ENCODE assay signal across 8 mouse cellular contexts in genomic region chr4:120814171-120814570, GRCm38 (mm10). TPM values are rescaled to one million over a fixed set of nuclear protein-coding genes. Genes with fewer than 3 reads are reported as not detected.
DNase-seq lines count a peak whose midpoint lies in the region; ATAC-seq and TF ChIP-seq lines count a peak whose summit lies in the region.

No protein-coding gene starts in this region.

- TF ChIP-seq POLR2A in limb, embryonic 14.5 days (IDR thresholded peaks at IDR 0.05; ENCODE audit: borderline replicate concordance, extremely low read depth, insufficient read depth, insufficient read length): no peak

- no peak for DNase-seq in layer of hippocampus, adult 2 months (ENCODE audit: low spot score in 2 of 2)
- DNase-seq in layer of hippocampus, adult 8-10 months (ENCODE audit: low spot score in 2 of 2): no peak
- peak; percentile 16 for DNase-seq in embryo, embryonic 9.5 days (ENCODE audit: extremely low spot score)
- peak; percentile 21 for DNase-seq in hindbrain, embryonic 11.5 days (ENCODE audit: low spot score)
- DNase-seq in limb, embryonic 14.5 days (ENCODE audit: low spot score): no peak
- no peak for DNase-seq in cerebellum, postnatal 10 days
- no peak for DNase-seq in frontal cortex, adult 2 months (ENCODE audit: extremely low spot score in 1 of 2, low spot score in 1 of 2)

- H3K9ac ChIP-seq in hindbrain, embryonic 11.5 days (ENCODE audit: low read depth, low read length): peak overlapping the region; percentile 53
- H3K9ac ChIP-seq in limb, embryonic 14.5 days (ENCODE audit: low read depth, low read length, severe bottlenecking): peak overlapping the region; percentile 70
- H3K9ac ChIP-seq in neural tube, embryonic 12.5 days: peak overlapping the region; percentile 22

- peak overlapping the region; percentile 60 for H3K4me2 ChIP-seq in hindbrain, embryonic 11.5 days (replicated peaks; ENCODE audit: low read depth, low read length)
- peak overlapping the region; percentile 75 for H3K4me2 ChIP-seq in limb, embryonic 14.5 days (replicated peaks; ENCODE audit: low read depth, low read length, severe bottlenecking)
- peak overlapping the region; percentile 63 for H3K4me2 ChIP-seq in neural tube, embryonic 12.5 days (replicated peaks)

- no peaks in the 10 kb centered on the region for H3K36me3 ChIP-seq in hindbrain, embryonic 11.5 days (ENCODE audit: control insufficient read depth, insufficient read depth, low read length)
- H3K36me3 ChIP-seq in limb, embryonic 14.5 days (ENCODE audit: control insufficient read depth, insufficient read depth, low read length): no peaks in the 10 kb centered on the region
- H3K36me3 ChIP-seq in neural tube, embryonic 12.5 days: no peaks in the 10 kb centered on the region

- no peaks in the 10 kb centered on the region; the same call in 1 of the 2 replicates for H3K4me1 ChIP-seq in hindbrain, embryonic 11.5 days (replicated peaks; ENCODE audit: control insufficient read depth, insufficient read depth, low read length)
- H3K4me1 ChIP-seq in limb, embryonic 14.5 days (ENCODE audit: control insufficient read depth, insufficient read depth, low read length): peaks cover 20% of the 10 kb centered on the region
- peaks cover 24% of the 10 kb centered on the region for H3K4me1 ChIP-seq in neural tube, embryonic 12.5 days

- no peak for ATAC-seq in hindbrain, embryonic 11.5 days (ENCODE audit: low FRiP score)
- no peak for ATAC-seq in limb, embryonic 14.5 days (ENCODE audit: low FRiP score, low read depth)
- no peak for ATAC-seq in neural tube, embryonic 12.5 days (ENCODE audit: low FRiP score, low read depth)

- WGBS in hindbrain, embryonic 11.5 days: 50% methylated on average over 4 of the region's 4 CpGs
- WGBS in limb, embryonic 14.5 days: 26% methylated on average over 4 of the region's 4 CpGs
- WGBS in neural tube, embryonic 12.5 days: 65% methylated on average over 4 of the region's 4 CpGs

- peak overlapping the region; percentile 90 for H3K27ac ChIP-seq in layer of hippocampus, adult 2 months
- H3K27ac ChIP-seq in hindbrain, embryonic 11.5 days (ENCODE audit: low read depth, low read length): no peak overlapping the region
- H3K27ac ChIP-seq in limb, embryonic 14.5 days (replicated peaks; ENCODE audit: low read depth, low read length): peak overlapping the region; percentile 81
- no peak overlapping the region for H3K27ac ChIP-seq in neural tube, embryonic 12.5 days

- no peaks in the 10 kb centered on the region for H3K27me3 ChIP-seq in hindbrain, embryonic 11.5 days (ENCODE audit: control insufficient read depth, insufficient read depth, low read length)
- no peaks in the 10 kb centered on the region for H3K27me3 ChIP-seq in limb, embryonic 14.5 days (ENCODE audit: control insufficient read depth, insufficient read depth, low read length)
- H3K27me3 ChIP-seq in neural tube, embryonic 12.5 days (replicated peaks): no peaks in the 10 kb centered on the region

- TF ChIP-seq CTCF in layer of hippocampus, adult 2 months (conservative IDR thresholded peaks at IDR 0.05): no peak

- no peaks in the 10 kb centered on the region for H3K9me3 ChIP-seq in hindbrain, embryonic 11.5 days (ENCODE audit: control insufficient read depth, low read length)
- H3K9me3 ChIP-seq in limb, embryonic 14.5 days (ENCODE audit: control insufficient read depth, low read length): no peaks in the 10 kb centered on the region
- no peaks in the 10 kb centered on the region for H3K9me3 ChIP-seq in neural tube, embryonic 12.5 days

- peak overlapping the region; percentile 73 for H3K4me3 ChIP-seq in layer of hippocampus, adult 2 months
- H3K4me3 ChIP-seq in hindbrain, embryonic 11.5 days (ENCODE audit: low read depth, low read length): peak overlapping the region; percentile 47
- peak overlapping the region; percentile 59 for H3K4me3 ChIP-seq in limb, embryonic 14.5 days (replicated peaks; ENCODE audit: low read length)
- peak overlapping the region; percentile 45 for H3K4me3 ChIP-seq in neural tube, embryonic 12.5 days

RNA-seq across cellular contexts. Expression of gene Nfyc, which starts 17.2 kb away (rescaled TPM):
- 10 to 100 TPM; 46.4 to 47.1 TPM for total RNA-seq in layer of hippocampus, adult 2 months (2021)
- total RNA-seq in layer of hippocampus, adult 8-10 months (2022): 10 to 100 TPM; 43.8 to 55.5 (median 45.9) TPM
- polyA plus RNA-seq in hindbrain, embryonic 11.5 days (2014; fragmentation: Nextera tagmentation; extraction: Ambion mirVana): 123 and 126 TPM in 2 replicates
- 170 and 245 TPM in 2 replicates for polyA plus RNA-seq in limb, embryonic 14.5 days (2012; rRNA removed)
- polyA plus RNA-seq in limb, embryonic 14.5 days (2014; fragmentation: Nextera tagmentation; extraction: Ambion mirVana): 108 and 112 TPM in 2 replicates
- polyA plus RNA-seq in neural tube, embryonic 12.5 days (2016; fragmentation: Nextera tagmentation; extraction: Ambion mirVana): 103 and 104 TPM in 2 replicates
- 107 and 119 TPM in 2 replicates for polyA plus RNA-seq in frontal cortex, adult 2 months (2012; rRNA removed)

RNA-seq across cellular contexts. Expression of gene Rims3, which starts 40.4 kb away (rescaled TPM):
- total RNA-seq in layer of hippocampus, adult 2 months (2021): 10 to 100 TPM; 25.9 to 30.0 TPM
- 10 to 100 TPM; 32.7 to 43.9 (median 40.0) TPM for total RNA-seq in layer of hippocampus, adult 8-10 months (2022)
- polyA plus RNA-seq in hindbrain, embryonic 11.5 days (2014; fragmentation: Nextera tagmentation; extraction: Ambion mirVana): 3.5 and 3.6 TPM in 2 replicates
- 0.75 and 0.77 TPM in 2 replicates for polyA plus RNA-seq in limb, embryonic 14.5 days (2012; rRNA removed)
- 0.55 and 0.57 TPM in 2 replicates for polyA plus RNA-seq in limb, embryonic 14.5 days (2014; fragmentation: Nextera tagmentation; extraction: Ambion mirVana)
- polyA plus RNA-seq in neural tube, embryonic 12.5 days (2016; fragmentation: Nextera tagmentation; extraction: Ambion mirVana): 10.0 and 12.9 TPM in 2 replicates
- polyA plus RNA-seq in frontal cortex, adult 2 months (2012; rRNA removed): 56.3 and 62.0 TPM in 2 replicates

Comparison
In these comparisons a context has a peak if more than half of its experiments do, and no peak if none do; other contexts are left out.
1. DNase-seq: peak in embryo, embryonic 9.5 days (single experiment) and hindbrain, embryonic 11.5 days (single experiment); none in layer of hippocampus, adult 2 months (0 of 2), layer of hippocampus, adult 8-10 months (0 of 2), limb, embryonic 14.5 days (single experiment), cerebellum, postnatal 10 days (0 of 2) and frontal cortex, adult 2 months (0 of 2).
2. H3K27ac ChIP-seq: peak in layer of hippocampus, adult 2 months (single experiment) and limb, embryonic 14.5 days (single experiment); none in hindbrain, embryonic 11.5 days (single experiment) and neural tube, embryonic 12.5 days (single experiment).
3. Peak in every context shown above with its lines, with median percentiles within 50 percentile points of each other: H3K4me3 ChIP-seq, H3K4me2 ChIP-seq and H3K9ac ChIP-seq.